Mouse (Mus musculus) limb, embryonic 14.5 days (tissue): ENCODE data around the gene Prrc2c. TPM values are rescaled to one million over a fixed set of nuclear protein-coding genes. Genes with fewer than 3 reads are reported as not detected.
"Not testable (repeated sequence)": the region's sequence is repeated elsewhere in the genome, so short reads cannot be mapped to it uniquely, and the experiment has no call there.

Experiments
- ATAC-seq: fragments of 200-750 bp; cut with Nextera tagmentation; 2 replicates; pipeline ENCODE4 v1.8.0; 2017; ENCODE audit warnings: low read depth, moderate number of reproducible peaks, moderate TSS enrichment; ENCODE audit not compliant: low FRiP score
- DNase-seq: peaks from one replicate; pipeline ENCODE4 v3.0.0-alpha.2; 2015; ENCODE audit warnings: low spot score
- H3K27ac ChIP-seq: fragments of 300-500 bp; sonication (generic); replicated peaks from 2 replicates; pipeline ENCODE4 v1.5.1; 2014; ENCODE audit warnings: low read depth, mild to moderate bottlenecking, low read length, moderate library complexity, mixed read lengths
- H3K27me3 ChIP-seq: fragments of 300-500 bp; sonication (generic); 2 replicates; pipeline ENCODE4 v1.6.1; 2014; ENCODE audit warnings: low read length, mixed read lengths; ENCODE audit not compliant: control insufficient read depth, insufficient read depth
- H3K36me3 ChIP-seq: fragments of 300-500 bp; sonication (generic); 2 replicates; pipeline ENCODE4 v1.6.1; 2014; ENCODE audit warnings: mild to moderate bottlenecking, low read length, moderate library complexity, mixed read lengths; ENCODE audit not compliant: control insufficient read depth, insufficient read depth
- H3K4me1 ChIP-seq: fragments of 300-500 bp; sonication (generic); 2 replicates; pipeline ENCODE4 v1.6.1; 2014; ENCODE audit warnings: antibody characterized with exemption, low read length, mixed read lengths; ENCODE audit not compliant: control insufficient read depth, insufficient read depth
- H3K4me2 ChIP-seq: fragments of 300-500 bp; sonication (generic); replicated peaks from 2 replicates; pipeline ENCODE4 v1.6.1; 2014; ENCODE audit warnings: low read depth, mild to moderate bottlenecking, low read length, moderate library complexity; ENCODE audit not compliant: severe bottlenecking
- H3K4me3 ChIP-seq: fragments of 300-500 bp; sonication (generic); replicated peaks from 2 replicates; pipeline ENCODE4 v1.5.1; 2014; ENCODE audit warnings: low read length
- H3K9ac ChIP-seq: fragments of 300-500 bp; sonication (generic); 2 replicates; pipeline ENCODE4 v1.6.1; 2014; ENCODE audit warnings: mild to moderate bottlenecking, low read depth, low read length, moderate library complexity; ENCODE audit not compliant: severe bottlenecking
- H3K9me3 ChIP-seq: fragments of 300-500 bp; sonication (generic); 2 replicates; pipeline ENCODE4 v1.6.1; 2016; ENCODE audit warnings: low read length; ENCODE audit not compliant: control insufficient read depth
- POLR2A ChIP-seq: fragments of 200-500 bp; IDR thresholded peaks from 2 replicates; pipeline ENCODE4 v1.8.0; 2012; ENCODE audit warnings: inconsistent platforms, mild to moderate bottlenecking, moderate library complexity, borderline replicate concordance; ENCODE audit not compliant: insufficient read depth, insufficient read length; ENCODE audit errors: extremely low read depth
- WGBS: fragments of 180-500 bp; shearing (Covaris S2); extraction: QIAGEN DNeasy Blood & Tissue Kit; methylation state at CpG from one replicate; pipeline ENCODE4 v1.1.7; 2014; 5-methylcytosine and 5-hydroxymethylcytosine counted together
- polyA plus RNA-seq, 2 experiments: library from polyadenylated mRNA; depleted of rRNA in 1 of 2; stranded (reverse) in 1 of 2; unstranded in 1 of 2; fragments of >200 nt; fragmentation: Nextera tagmentation in 1 of 2; extraction: Ambion mirVana in 1 of 2; gene quantifications; 2 replicates each; pipeline versions ENCODE4 v1.2.1 to v1.2.3; 2012 to 2014

Prrc2c gene
- 69.1 and 75.3 TPM in 2 replicates for polyA plus RNA-seq (2012; rRNA removed)
- polyA plus RNA-seq (2014; fragmentation: Nextera tagmentation; extraction: Ambion mirVana): 165 and 186 TPM in 2 replicates

- Histone ChIP-seq H3K4me1 (peaks cover 14% of the 10 kb centered on the region), H3K36me3 (no peaks in the 10 kb centered on the region), H3K4me2 (peak within 1 kb of the TSS; percentile 80), H3K27ac (peak within 1 kb of the TSS; percentile 99), H3K9me3 (no peaks in the 10 kb centered on the region), H3K4me3 (peak within 1 kb of the TSS; percentile 99), H3K27me3 (no peaks in the 10 kb centered on the region), H3K9ac (peak within 1 kb of the TSS; percentile 98)
- TF ChIP-seq POLR2A: peak; percentile 95; the same call in 1 of the 2 replicates
- ATAC-seq (peak; percentile 95), DNase-seq (peak; percentile 99)
- WGBS: under 1% methylated on average over 36 of the region's 36 CpGs
These were observed at the start of gene Prrc2c for GRCm38 (mm10) chr1:162740401-162740835. TSS of gene Prrc2c (minus strand) at chr1:162740556.

- Histone ChIP-seq H3K27ac (no peak overlapping the region), H3K9me3 (no peaks in the 10 kb centered on the region), H3K36me3 (no peaks in the 10 kb centered on the region), H3K4me3 (no peak overlapping the region), H3K4me1 (no peaks in the 10 kb centered on the region), H3K9ac (no peak overlapping the region), H3K4me2 (no peak overlapping the region), H3K27me3 (no peaks in the 10 kb centered on the region)
- DNase-seq: no peak
- WGBS: 87% methylated on average over 4 of the region's 4 CpGs
- TF ChIP-seq POLR2A: no peak
- ATAC-seq: no peak
These were observed 44.9 kb upstream of the Prrc2c start for GRCm38 (mm10) chr1:162785222-162785621.

- no peak for ATAC-seq
These were observed 43.4 kb upstream of the Prrc2c start for GRCm38 (mm10) chr1:162783669-162784248.

GRCm38 (mm10) chr1:162781035-162781434 is 40.7 kb upstream of the Prrc2c start:
- H3K9me3 ChIP-seq, H3K27me3 ChIP-seq, DNase-seq, H3K9ac ChIP-seq, H3K4me2 ChIP-seq, H3K4me1 ChIP-seq, H3K27ac ChIP-seq, H3K36me3 ChIP-seq, ATAC-seq, H3K4me3 ChIP-seq: not testable (repeated sequence)
- WGBS: 87% methylated on average over 2 of the region's 2 CpGs

More at GRCm38 (mm10) chr1:162783669-162784248, 43.4 kb upstream of the Prrc2c start:
- Histone ChIP-seq H3K27me3 (no peaks in the 10 kb centered on the region), H3K4me3 (no peak overlapping the region), H3K9ac (no peak overlapping the region), H3K4me2 (no peak overlapping the region), H3K9me3 (no peaks in the 10 kb centered on the region), H3K4me1 (no peaks in the 10 kb centered on the region), H3K36me3 (no peaks in the 10 kb centered on the region), H3K27ac (no peak overlapping the region)
- DNase-seq: no peak
- no peak for TF ChIP-seq POLR2A
- 79% methylated on average over 7 of the region's 7 CpGs for WGBS

- Histone ChIP-seq H3K4me1 (no peaks in the 10 kb centered on the region), H3K27ac (no peak overlapping the region), H3K9me3 (no peaks in the 10 kb centered on the region), H3K27me3 (no peaks in the 10 kb centered on the region), H3K36me3 (no peaks in the 10 kb centered on the region), H3K4me2 (no peak overlapping the region), H3K4me3 (no peak overlapping the region), H3K9ac (no peak overlapping the region)
- ATAC-seq (no peak), DNase-seq (no peak)
- 85% methylated on average over 5 of the region's 5 CpGs for WGBS
- no peak for TF ChIP-seq POLR2A
These were observed 37.7 kb upstream of the Prrc2c start for GRCm38 (mm10) chr1:162777943-162778538.

GRCm38 (mm10) chr1:162773661-162774060 is 33.3 kb upstream of the Prrc2c start:
- ATAC-seq: no peak
- no peaks in the 10 kb centered on the region for H3K4me1 ChIP-seq
- 75% methylated on average over 4 of the region's 4 CpGs for WGBS
- H3K9me3 ChIP-seq: no peaks in the 10 kb centered on the region
- no peak overlapping the region for H3K4me2 ChIP-seq
- no peak for TF ChIP-seq POLR2A
- H3K9ac ChIP-seq: no peak overlapping the region
- no peaks in the 10 kb centered on the region for H3K36me3 ChIP-seq
- H3K4me3 ChIP-seq: no peak overlapping the region
- H3K27ac ChIP-seq: no peak overlapping the region
- no peak for DNase-seq
- no peaks in the 10 kb centered on the region for H3K27me3 ChIP-seq
